Mouse (Mus musculus) CH12.LX (cell line): ENCODE measurements around the gene Dcaf12.

Source experiments
- CHD1 ChIP-seq: IDR thresholded peaks from 2 replicates; pipeline ENCODE4 v1.6.1; 2012; ENCODE audit warnings: low read depth, low read length, improper control_type of control experiment, inconsistent platforms
- CTCF ChIP-seq, 2 experiments: IDR thresholded peaks in 1 of 2; conservative IDR thresholded peaks in 1 of 2; 2 replicates each; pipeline ENCODE4 v1.5.1; 2011 to 2012; ENCODE audit warnings: low read depth in 2 of 2, low read length in 2 of 2, improper control_type of control experiment in 1 of 2, inconsistent platforms in 1 of 2, mild to moderate bottlenecking in 1 of 2, moderate library complexity in 1 of 2
- E2F4 ChIP-seq: IDR thresholded peaks from 2 replicates; pipeline ENCODE4 v1.6.1; 2011; ENCODE audit warnings: low read depth, low read length, improper control_type of control experiment; ENCODE audit not compliant: insufficient replicate concordance
- GABPA ChIP-seq: IDR thresholded peaks from 2 replicates; pipeline ENCODE4 v1.6.1; 2012; ENCODE audit warnings: low read depth, low read length, improper control_type of control experiment, inconsistent platforms; ENCODE audit not compliant: insufficient replicate concordance
- POLR2A ChIP-seq: IDR thresholded peaks from 2 replicates; pipeline ENCODE4 v1.6.1; 2011; ENCODE audit warnings: low read depth, mild to moderate bottlenecking, improper control_type of control experiment, low read length
- RCOR1 ChIP-seq: conservative IDR thresholded peaks from 2 replicates; pipeline ENCODE4 v1.6.1; 2012; ENCODE audit warnings: low read depth, mild to moderate bottlenecking, inconsistent platforms, low read length, improper control_type of control experiment
- TCF12 ChIP-seq: IDR thresholded peaks from 2 replicates; pipeline ENCODE4 v1.6.1; 2014; ENCODE audit warnings: low read depth, mild to moderate bottlenecking, inconsistent platforms, low read length, improper control_type of control experiment
- ZKSCAN1 ChIP-seq: IDR thresholded peaks from 2 replicates; pipeline ENCODE4 v1.6.1; 2012; ENCODE audit warnings: low read depth, inconsistent platforms, low read length, improper control_type of control experiment, borderline replicate concordance
- ZMIZ1 ChIP-seq: IDR thresholded peaks from 2 replicates; pipeline ENCODE4 v1.6.1; 2012; ENCODE audit warnings: low read depth, mild to moderate bottlenecking, inconsistent platforms, low read length, improper control_type of control experiment

GRCm38 (mm10) chr4:41340912-41341550 is 26.3 kb upstream of the Dcaf12 start:
- no peak for TF ChIP-seq CTCF (conservative IDR thresholded peaks at IDR 0.05 in 1 of 2, IDR thresholded peaks at IDR 0.05 in 1 of 2; ENCODE audit: low read depth in 2 of 2, low read length in 2 of 2)
- no peak for TF ChIP-seq POLR2A
- no peak for TF ChIP-seq TCF12
- TF ChIP-seq GABPA = no peak
- TF ChIP-seq CHD1 = no peak
- TF ChIP-seq E2F4 = no peak
- no peak for TF ChIP-seq ZMIZ1
- no peak for TF ChIP-seq RCOR1
- no peak for TF ChIP-seq ZKSCAN1
